Mouse (Mus musculus): ENCODE results near the gene Rpl3.

DNA sequence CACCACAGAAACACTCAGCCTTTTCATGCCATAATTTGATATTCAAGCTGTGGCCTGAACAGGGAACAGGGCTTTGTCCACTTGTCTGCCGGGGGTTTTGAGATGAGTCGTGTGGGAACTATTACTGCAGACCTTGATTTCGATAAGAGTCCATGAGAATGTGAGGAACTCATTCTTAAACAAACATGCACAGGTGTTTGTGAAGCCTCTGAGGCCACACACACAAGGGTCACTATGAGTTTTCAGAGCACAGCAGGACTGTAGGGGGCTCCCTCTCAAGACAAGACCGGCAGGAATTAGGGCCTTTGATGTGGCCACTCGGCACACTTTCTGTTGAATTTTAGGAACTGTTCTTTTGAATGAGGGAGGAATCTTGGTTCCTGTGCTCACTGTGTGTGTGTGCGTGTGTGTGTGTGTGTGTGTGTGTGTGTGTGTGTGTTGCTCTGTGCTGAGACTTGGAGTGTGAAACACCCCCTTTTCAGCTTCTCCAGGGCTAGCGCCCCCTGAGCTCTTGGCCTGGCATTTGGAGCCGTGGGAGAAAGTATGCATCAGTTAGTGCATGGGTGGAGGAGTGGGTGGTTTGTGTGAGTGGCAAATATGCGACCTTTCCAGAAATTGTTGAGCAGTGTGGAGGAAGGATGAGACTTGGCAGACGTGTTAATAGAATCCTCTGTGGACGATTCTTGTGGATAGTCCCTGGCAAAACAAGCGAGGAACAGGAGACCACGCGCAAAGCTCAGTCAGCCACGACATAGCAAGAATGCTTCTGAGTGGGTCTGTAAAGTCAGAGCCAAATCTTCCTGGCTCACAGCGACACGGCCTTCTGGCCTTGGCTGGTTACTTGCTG is 46.5 kb upstream of the Rpl3 start:
- no peak for TF ChIP-seq POLR2A (IDR thresholded peaks at IDR 0.05; ENCODE audit: low read depth, low read length)
- TF ChIP-seq CTCF (IDR thresholded peaks at IDR 0.05; ENCODE audit: extremely low read depth, insufficient read length, insufficient replicate concordance, low read depth, low read length) = no peak

All from small intestine, adult 2 months (tissue).